Mouse (Mus musculus): ENCODE results near the gene Kmt2e. TPM values are rescaled to one million over a fixed set of nuclear protein-coding genes. Genes with fewer than 3 reads are reported as not detected.

Gene Kmt2e
- polyA plus RNA-seq, 1 experiment from 2014 or later = 198 TPM

DNA sequence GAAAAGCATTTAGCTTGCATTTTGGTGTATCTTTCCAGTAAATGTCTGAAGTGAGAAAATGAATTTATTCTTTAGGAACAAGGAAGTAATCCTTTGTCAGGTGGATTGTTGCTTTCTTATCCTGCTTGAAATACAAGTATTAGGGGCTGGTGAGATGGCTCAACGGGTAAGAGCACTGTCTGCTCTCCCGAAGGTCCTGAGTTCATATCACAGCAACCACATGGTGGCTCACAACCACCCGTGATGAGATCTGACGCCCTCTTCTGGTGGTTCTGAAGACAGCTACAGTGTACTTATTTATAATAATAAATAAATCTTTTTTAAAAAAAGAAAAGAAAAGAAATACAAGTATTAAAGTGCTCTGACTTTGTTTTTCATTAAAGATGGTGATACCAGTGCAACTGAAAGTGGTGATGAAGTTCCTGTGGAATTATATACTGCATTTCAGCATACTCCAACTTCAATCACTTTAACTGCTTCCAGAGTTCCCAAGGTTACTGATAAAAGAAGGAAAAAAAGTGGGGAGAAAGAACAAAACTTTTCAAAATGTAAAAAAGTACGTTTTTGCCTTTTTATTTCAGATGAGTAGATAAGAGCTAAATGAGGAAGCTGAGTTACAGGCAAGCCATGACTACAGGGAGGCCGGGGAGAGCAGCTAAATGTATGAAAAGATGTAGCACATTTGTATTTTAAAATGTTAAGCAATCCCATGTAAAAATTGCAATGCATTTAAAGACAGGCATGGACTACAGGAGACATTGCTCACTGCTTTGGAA lies 39.0 kb downstream of the Kmt2e start:
- Histone ChIP-seq H3K4me3 (replicated peaks; ENCODE audit: low read length) (no peak overlapping the region), H3K9me3 (ENCODE audit: control insufficient read depth, low read length) (no peaks in the 10 kb centered on the region), H3K4me2 (ENCODE audit: low read length) (no peak overlapping the region), H3K4me1 (replicated peaks; ENCODE audit: control insufficient read depth, insufficient read depth, low read length) (no peaks in the 10 kb centered on the region), H3K36me3 (ENCODE audit: control insufficient read depth, insufficient read depth) (peaks cover 39% of the 10 kb centered on the region), H3K27ac (ENCODE audit: low read length) (no peak overlapping the region), H3K27me3 (replicated peaks; ENCODE audit: control insufficient read depth, insufficient read depth, low read length) (no peaks in the 10 kb centered on the region), H3K9ac (replicated peaks; ENCODE audit: low read depth, low read length) (no peak overlapping the region)
- 79% methylated on average over 6 of the region's 6 CpGs for WGBS
- ATAC-seq = no peak

DNA sequence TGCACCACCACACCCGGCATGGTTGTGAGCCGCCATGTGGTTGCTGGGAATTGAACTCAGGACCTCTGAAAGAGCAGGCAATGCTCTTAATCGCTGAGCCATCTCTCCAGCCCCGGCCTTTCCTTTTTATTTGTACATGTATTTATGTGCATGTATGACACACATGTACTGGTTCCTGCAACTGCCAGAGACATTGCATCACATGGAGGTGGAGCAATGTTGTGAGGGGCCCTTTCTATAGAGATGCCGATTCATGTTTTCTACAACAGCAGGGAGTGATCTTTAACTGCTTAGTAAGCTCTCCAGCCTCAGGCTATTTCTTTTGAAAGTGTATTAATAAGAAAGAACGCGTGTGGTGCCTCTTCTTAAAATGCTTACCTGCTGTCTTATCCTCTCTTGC lies 49.6 kb downstream of the Kmt2e start:
- Histone ChIP-seq H3K9ac (replicated peaks; ENCODE audit: low read depth, low read length) (no peak overlapping the region), H3K27me3 (replicated peaks; ENCODE audit: control insufficient read depth, insufficient read depth, low read length) (no peaks in the 10 kb centered on the region), H3K9me3 (ENCODE audit: control insufficient read depth, low read length) (no peaks in the 10 kb centered on the region), H3K4me1 (replicated peaks; ENCODE audit: control insufficient read depth, insufficient read depth, low read length) (no peaks in the 10 kb centered on the region), H3K36me3 (ENCODE audit: control insufficient read depth, insufficient read depth) (peaks cover 41% of the 10 kb centered on the region), H3K27ac (ENCODE audit: low read length) (no peak overlapping the region), H3K4me2 (ENCODE audit: low read length) (no peak overlapping the region), H3K4me3 (replicated peaks; ENCODE audit: low read length) (no peak overlapping the region)
- WGBS = 86% methylated on average over 7 of the region's 7 CpGs
- no peak for ATAC-seq

DNA sequence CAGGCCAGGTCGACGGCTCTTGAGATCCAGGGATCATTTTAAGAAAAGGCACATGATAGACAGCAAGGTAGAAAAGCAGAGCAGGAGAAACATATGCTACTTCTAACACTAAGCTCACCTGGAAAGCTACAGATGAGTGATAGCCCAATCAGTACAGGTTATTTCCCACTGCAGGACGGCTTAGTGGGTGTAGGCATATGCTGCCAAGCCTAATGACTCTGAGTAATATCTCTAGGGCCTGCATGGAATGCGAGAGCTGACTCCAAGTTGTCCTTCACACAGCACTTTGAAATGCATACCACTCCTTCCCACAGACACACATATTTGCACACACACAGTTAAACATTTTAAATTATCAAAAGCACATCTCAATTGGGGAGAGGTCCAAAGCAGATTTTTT lies 55.0 kb downstream of the Kmt2e start:
- ATAC-seq = no peak
- H3K9ac ChIP-seq (replicated peaks; ENCODE audit: low read depth, low read length) = no peak overlapping the region
- H3K27me3 ChIP-seq (replicated peaks; ENCODE audit: control insufficient read depth, insufficient read depth, low read length) = no peaks in the 10 kb centered on the region
- no peaks in the 10 kb centered on the region for H3K9me3 ChIP-seq (ENCODE audit: control insufficient read depth, low read length)
- no peaks in the 10 kb centered on the region; the same call in 1 of the 2 replicates for H3K4me1 ChIP-seq (replicated peaks; ENCODE audit: control insufficient read depth, insufficient read depth, low read length)
- 92% methylated on average over 4 of the region's 4 CpGs for WGBS
- H3K36me3 ChIP-seq (ENCODE audit: control insufficient read depth, insufficient read depth) = peaks cover 48% of the 10 kb centered on the region
- no peak overlapping the region for H3K27ac ChIP-seq (ENCODE audit: low read length)
- no peak overlapping the region for H3K4me2 ChIP-seq (ENCODE audit: low read length)
- no peak overlapping the region for H3K4me3 ChIP-seq (replicated peaks; ENCODE audit: low read length)

DNA sequence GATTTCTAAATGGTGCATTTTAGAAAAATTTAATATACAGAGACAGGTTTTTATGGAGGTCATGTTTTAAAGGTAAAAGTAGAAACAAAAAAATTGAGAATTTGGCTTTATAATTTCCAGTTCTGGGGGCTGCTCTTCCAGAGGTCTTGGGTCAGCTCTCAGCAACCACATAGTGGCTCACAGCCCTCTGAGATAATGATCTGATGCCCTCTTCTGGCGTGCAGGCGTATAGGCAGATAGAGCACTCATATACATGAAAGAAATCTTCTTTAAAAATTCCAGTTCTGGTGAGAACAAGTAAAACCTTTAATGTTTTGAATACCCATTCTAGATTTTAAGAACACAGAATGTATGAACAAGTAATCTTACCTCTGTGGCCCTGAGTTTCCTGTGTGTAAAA lies 56.6 kb downstream of the Kmt2e start:
- no peak overlapping the region for H3K9ac ChIP-seq (replicated peaks; ENCODE audit: low read depth, low read length)
- peak; percentile 79 for ATAC-seq
- no peak overlapping the region for H3K27ac ChIP-seq (ENCODE audit: low read length)
- 30% methylated on average over 2 of the region's 2 CpGs for WGBS
- no peaks in the 10 kb centered on the region for H3K27me3 ChIP-seq (replicated peaks; ENCODE audit: control insufficient read depth, insufficient read depth, low read length)
- no peak overlapping the region for H3K4me2 ChIP-seq (ENCODE audit: low read length)
- no peak overlapping the region for H3K4me3 ChIP-seq (replicated peaks; ENCODE audit: low read length)
- no peaks in the 10 kb centered on the region; the same call in 1 of the 2 replicates for H3K4me1 ChIP-seq (replicated peaks; ENCODE audit: control insufficient read depth, insufficient read depth, low read length)
- no peaks in the 10 kb centered on the region for H3K9me3 ChIP-seq (ENCODE audit: control insufficient read depth, low read length)
- peaks cover 59% of the 10 kb centered on the region for H3K36me3 ChIP-seq (ENCODE audit: control insufficient read depth, insufficient read depth)

GRCm38 (mm10) chr5:23496396-23496795 lies 62.2 kb downstream of the Kmt2e start:
- H3K4me1 ChIP-seq (replicated peaks; ENCODE audit: control insufficient read depth, insufficient read depth, low read length) = no peaks in the 10 kb centered on the region; the same call in 1 of the 2 replicates
- 88% methylated on average over 3 of the region's 3 CpGs for WGBS
- H3K27me3 ChIP-seq (replicated peaks; ENCODE audit: control insufficient read depth, insufficient read depth, low read length) = no peaks in the 10 kb centered on the region
- ATAC-seq = no peak
- no peaks in the 10 kb centered on the region for H3K9me3 ChIP-seq (ENCODE audit: control insufficient read depth, low read length)
- peaks cover 67% of the 10 kb centered on the region for H3K36me3 ChIP-seq (ENCODE audit: control insufficient read depth, insufficient read depth)
- no peak overlapping the region for H3K4me3 ChIP-seq (replicated peaks; ENCODE audit: low read length)
- H3K9ac ChIP-seq (replicated peaks; ENCODE audit: low read depth, low read length) = no peak overlapping the region
- no peak overlapping the region for H3K4me2 ChIP-seq (ENCODE audit: low read length)
- no peak overlapping the region for H3K27ac ChIP-seq (ENCODE audit: low read length)

DNA sequence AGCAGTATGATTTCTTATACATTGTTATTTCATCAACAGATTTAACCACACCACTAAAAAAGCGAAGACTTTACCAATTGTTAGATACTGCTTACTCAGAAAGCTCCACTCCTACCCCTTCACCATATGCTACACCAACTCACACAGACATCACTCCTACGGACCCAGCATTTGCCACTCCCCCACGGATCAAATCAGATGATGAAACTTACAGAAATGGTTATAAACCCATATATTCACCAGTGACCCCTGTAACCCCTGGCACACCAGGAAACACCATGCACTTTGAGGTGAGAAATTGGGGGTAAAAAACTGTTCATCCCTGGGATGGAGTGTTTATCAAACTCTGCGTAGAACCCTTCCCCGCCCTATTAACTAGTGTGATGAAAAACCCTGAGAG lies 62.7 kb downstream of the Kmt2e start:
- H3K9ac ChIP-seq (replicated peaks; ENCODE audit: low read depth, low read length) = no peak overlapping the region
- H3K4me3 ChIP-seq (replicated peaks; ENCODE audit: low read length) = no peak overlapping the region
- H3K9me3 ChIP-seq (ENCODE audit: control insufficient read depth, low read length) = no peaks in the 10 kb centered on the region
- H3K27me3 ChIP-seq (replicated peaks; ENCODE audit: control insufficient read depth, insufficient read depth, low read length) = no peaks in the 10 kb centered on the region
- H3K27ac ChIP-seq (ENCODE audit: low read length) = no peak overlapping the region
- no peaks in the 10 kb centered on the region for H3K4me1 ChIP-seq (replicated peaks; ENCODE audit: control insufficient read depth, insufficient read depth, low read length)
- 95% methylated on average over 5 of the region's 5 CpGs for WGBS
- peaks cover 71% of the 10 kb centered on the region for H3K36me3 ChIP-seq (ENCODE audit: control insufficient read depth, insufficient read depth)
- ATAC-seq = no peak
- H3K4me2 ChIP-seq (ENCODE audit: low read length) = no peak overlapping the region

GRCm38 (mm10) chr5:23497920-23498319 lies 63.7 kb downstream of the Kmt2e start:
- Histone ChIP-seq H3K9ac (replicated peaks; ENCODE audit: low read depth, low read length) (no peak overlapping the region), H3K4me2 (ENCODE audit: low read length) (no peak overlapping the region), H3K36me3 (ENCODE audit: control insufficient read depth, insufficient read depth) (peaks cover 70% of the 10 kb centered on the region), H3K27me3 (replicated peaks; ENCODE audit: control insufficient read depth, insufficient read depth, low read length) (no peaks in the 10 kb centered on the region), H3K9me3 (ENCODE audit: control insufficient read depth, low read length) (no peaks in the 10 kb centered on the region), H3K4me1 (replicated peaks; ENCODE audit: control insufficient read depth, insufficient read depth, low read length) (no peaks in the 10 kb centered on the region), H3K27ac (ENCODE audit: low read length) (no peak overlapping the region), H3K4me3 (replicated peaks; ENCODE audit: low read length) (no peak overlapping the region)
- 82% methylated on average over 10 of the region's 10 CpGs for WGBS
- ATAC-seq = no peak

DNA sequence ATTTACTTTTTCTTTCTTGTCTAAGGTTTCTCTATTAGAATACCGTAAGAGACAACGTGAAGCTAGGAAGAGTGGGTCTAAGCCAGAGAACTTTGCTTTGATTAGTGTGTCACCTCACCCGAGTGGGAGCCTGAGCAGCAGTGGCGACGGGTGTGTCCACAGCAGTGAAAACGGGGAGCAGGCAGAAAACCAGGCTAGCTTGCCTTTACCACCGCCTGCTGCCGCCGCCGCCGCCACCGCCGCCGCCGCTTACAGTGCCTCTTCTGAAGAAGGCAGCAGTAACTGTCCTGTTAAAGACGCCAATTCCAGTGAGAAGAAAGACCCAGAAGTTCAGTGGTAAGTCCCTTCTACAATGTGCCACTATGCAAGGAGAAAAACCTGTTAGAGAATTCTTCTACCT lies 65.0 kb downstream of the Kmt2e start:
- Histone ChIP-seq H3K27me3 (replicated peaks; ENCODE audit: control insufficient read depth, insufficient read depth, low read length) (no peaks in the 10 kb centered on the region), H3K9ac (replicated peaks; ENCODE audit: low read depth, low read length) (no peak overlapping the region), H3K4me1 (replicated peaks; ENCODE audit: control insufficient read depth, insufficient read depth, low read length) (no peaks in the 10 kb centered on the region), H3K36me3 (ENCODE audit: control insufficient read depth, insufficient read depth) (peaks cover 60% of the 10 kb centered on the region), H3K4me2 (ENCODE audit: low read length) (no peak overlapping the region), H3K9me3 (ENCODE audit: control insufficient read depth, low read length) (no peaks in the 10 kb centered on the region), H3K4me3 (replicated peaks; ENCODE audit: low read length) (no peak overlapping the region), H3K27ac (ENCODE audit: low read length) (no peak overlapping the region)
- no peak for ATAC-seq
- WGBS = 92% methylated on average over 16 of the region's 16 CpGs

DNA sequence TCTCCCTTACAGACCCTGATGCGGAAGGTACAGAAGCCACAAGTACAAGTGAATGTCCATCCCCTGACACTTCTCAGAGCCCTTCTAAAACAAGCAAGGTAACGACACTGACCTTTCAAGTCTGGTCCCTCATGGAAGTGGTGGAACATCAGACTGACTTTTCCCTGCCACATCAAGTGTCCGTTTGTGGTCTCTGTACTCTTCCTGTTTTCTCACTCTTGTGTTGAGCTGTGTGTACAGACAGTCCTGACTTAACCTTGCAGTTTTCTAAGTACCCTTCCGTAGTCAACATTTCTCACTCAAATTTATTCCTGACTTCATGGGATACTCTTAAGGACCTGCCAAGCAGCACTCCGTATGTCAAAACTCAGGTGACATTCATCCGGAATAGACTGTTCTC lies 66.5 kb downstream of the Kmt2e start:
- H3K9ac ChIP-seq (replicated peaks; ENCODE audit: low read depth, low read length) = no peak overlapping the region
- H3K27me3 ChIP-seq (replicated peaks; ENCODE audit: control insufficient read depth, insufficient read depth, low read length) = no peaks in the 10 kb centered on the region
- no peak overlapping the region for H3K4me3 ChIP-seq (replicated peaks; ENCODE audit: low read length)
- WGBS = 94% methylated on average over 6 of the region's 6 CpGs
- no peaks in the 10 kb centered on the region for H3K4me1 ChIP-seq (replicated peaks; ENCODE audit: control insufficient read depth, insufficient read depth, low read length)
- no peak overlapping the region for H3K27ac ChIP-seq (ENCODE audit: low read length)
- H3K36me3 ChIP-seq (ENCODE audit: control insufficient read depth, insufficient read depth) = peaks cover 52% of the 10 kb centered on the region
- no peak for ATAC-seq
- H3K4me2 ChIP-seq (ENCODE audit: low read length) = no peak overlapping the region
- no peaks in the 10 kb centered on the region for H3K9me3 ChIP-seq (ENCODE audit: control insufficient read depth, low read length)

Data from forebrain, embryonic 16.5 days (tissue).